Mouse (Mus musculus) cerebellum, adult 9-11 months (tissue): ENCODE data around the gene Rpusd3.

Experiments
- DNase-seq: peaks from one replicate; pipeline ENCODE4 v3.0.0; 2022

The Rpusd3 gene

DNA sequence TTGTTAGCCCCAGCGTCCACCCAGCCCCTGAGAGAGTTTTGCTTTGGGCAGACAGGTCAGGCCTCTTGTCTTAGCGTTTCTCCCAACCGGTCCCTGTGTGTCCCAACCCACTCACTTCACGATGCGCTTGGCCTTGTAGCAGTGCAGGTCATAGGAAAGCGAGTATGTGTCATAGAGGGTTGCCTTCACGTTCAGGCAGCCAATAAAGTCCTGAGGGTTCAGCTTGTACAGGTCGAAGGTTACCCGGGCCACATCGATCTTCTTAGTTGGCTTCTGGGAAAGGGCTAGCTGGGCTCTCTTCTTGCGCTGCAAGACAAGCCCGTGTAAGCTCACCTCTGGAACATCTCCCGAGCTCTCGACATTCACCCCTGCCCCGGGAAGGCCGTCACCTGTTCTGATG lies 8.9 kb upstream of the Rpusd3 start:
- DNase-seq, result no peak

DNA sequence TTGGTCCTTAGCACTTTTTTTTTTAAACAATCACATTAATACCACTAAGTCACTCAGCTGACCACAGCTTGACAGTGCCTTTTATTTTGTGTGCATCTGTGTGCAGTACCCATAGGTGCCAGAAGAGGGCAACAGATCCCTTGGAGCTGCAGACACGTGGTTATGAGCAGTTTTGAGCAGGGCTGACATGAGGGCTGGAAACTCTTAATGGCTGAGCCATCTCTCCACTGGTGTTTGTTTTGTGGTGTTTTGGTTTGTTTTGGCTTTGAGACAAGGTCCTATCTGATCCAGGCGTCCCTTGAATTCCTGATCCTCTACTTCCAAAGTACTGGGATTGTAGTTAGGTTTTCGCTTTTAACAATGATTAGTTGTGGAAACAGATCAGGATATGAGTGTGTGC lies 8.3 kb upstream of the Rpusd3 start:
- no peak for DNase-seq

DNA sequence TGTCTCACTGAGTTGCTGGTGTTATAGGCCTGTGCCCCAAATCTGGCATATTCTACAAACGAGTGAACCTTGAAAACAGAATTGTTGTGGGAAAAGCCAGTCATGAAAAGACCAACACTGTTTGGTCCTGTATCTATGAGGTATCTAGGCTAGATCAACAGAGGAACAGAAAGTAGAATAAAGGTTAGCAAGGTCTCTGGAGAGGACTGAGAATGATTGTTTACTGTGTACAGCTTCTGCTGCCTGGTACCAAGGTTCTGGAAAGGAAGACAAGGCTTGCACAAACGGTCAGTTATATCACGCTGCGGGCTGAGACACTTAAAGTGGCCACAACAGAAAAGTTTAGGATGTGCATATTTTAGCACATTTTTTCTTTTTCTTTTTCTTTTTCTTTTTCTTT lies 7.6 kb upstream of the Rpusd3 start:
- no peak for DNase-seq

DNA sequence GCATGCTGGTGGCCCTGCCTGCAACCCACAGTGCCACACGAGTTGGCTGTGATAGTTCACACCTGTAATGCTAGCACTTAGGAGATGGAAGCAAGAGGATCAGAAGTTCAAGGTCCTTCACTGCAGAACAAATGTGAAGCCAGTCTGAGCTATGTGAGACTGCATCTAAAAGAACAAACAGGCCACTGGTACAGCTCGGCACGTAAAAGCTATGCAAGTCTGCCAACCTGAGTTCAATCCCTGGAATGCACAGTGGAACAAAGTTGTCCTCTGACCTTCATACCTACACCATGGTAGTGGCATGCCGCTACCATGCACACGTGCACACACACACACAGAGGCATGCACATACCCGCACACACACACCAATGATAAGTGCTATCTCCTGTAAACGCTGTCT lies 5.0 kb upstream of the Rpusd3 start:
- no peak for DNase-seq

DNA sequence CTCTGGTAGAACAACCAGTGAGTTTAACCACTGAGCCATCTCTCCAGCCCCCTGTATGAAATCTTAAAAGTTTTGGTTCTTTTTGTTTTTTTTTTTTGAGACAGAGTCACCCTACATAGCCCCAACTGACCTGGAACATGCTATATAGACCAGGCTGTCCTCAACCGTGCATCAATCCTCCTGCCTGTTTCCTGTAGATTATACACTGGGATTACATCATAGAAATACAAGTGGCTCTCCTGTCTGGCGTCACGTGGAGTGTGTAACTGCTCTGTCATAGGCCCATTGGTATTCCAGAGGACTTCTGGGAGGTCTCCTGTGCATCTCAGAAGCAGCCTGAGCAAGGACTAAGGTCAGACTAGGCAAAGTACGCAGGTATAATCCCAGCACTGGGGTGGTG lies 3.9 kb upstream of the Rpusd3 start:
- DNase-seq, result no peak

DNA sequence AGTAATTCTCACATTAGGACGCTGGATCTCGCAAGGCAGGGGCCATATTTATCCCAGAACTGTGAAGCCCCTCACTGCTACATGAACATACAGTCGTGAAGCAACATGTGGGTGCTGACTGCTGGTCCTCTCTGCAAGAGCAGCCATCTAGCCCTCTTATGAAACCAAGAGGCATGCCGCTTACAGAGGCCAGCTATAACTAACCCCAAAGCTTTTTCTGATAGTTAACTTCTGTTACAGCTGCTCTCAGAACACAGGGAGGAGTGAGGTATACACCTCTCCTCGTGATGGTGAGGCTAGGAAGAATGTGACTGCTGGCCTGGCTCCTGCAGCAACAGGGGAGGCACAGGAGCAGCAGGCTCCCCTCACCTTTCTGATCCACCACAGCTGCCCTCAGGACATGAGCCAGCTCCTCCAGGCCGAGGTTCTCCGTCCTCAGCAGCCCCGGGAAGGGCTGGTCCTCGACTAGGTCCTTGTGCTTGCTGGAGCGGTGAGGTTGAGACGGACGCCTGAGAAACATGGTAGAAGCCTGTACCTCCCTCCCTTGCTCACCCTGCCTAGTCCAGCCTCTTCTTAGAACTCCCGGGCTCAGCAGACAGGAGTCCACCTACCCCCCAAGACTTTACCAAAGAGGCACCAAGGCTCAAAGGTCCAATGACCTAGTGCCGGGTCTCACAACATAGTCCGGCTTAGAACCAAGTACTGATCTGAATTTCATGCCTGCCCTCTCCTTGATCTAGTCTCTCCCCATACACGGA lies 520 bp downstream of the Rpusd3 start:
- DNase-seq, result no peak

DNA sequence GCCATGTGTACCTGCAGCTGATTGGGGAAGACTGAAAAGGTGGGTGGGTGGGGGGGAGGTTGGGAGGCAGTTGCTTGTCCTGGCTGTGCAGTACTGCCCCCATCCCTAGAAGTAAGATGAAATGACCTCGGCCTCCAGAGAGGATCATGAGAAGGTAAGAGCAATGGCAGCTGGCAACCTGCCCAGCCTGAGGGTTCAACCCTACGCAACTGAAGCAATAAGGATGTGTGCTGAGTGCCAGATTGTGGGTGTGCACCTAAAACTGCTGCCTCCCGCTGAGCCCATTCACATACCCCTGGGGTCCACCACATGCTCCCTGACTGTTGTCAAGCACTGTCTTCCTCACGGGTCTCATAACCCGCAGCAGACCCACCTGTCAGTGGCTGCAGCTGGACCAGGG lies 2.7 kb downstream of the Rpusd3 start:
- DNase-seq, result no peak

DNA sequence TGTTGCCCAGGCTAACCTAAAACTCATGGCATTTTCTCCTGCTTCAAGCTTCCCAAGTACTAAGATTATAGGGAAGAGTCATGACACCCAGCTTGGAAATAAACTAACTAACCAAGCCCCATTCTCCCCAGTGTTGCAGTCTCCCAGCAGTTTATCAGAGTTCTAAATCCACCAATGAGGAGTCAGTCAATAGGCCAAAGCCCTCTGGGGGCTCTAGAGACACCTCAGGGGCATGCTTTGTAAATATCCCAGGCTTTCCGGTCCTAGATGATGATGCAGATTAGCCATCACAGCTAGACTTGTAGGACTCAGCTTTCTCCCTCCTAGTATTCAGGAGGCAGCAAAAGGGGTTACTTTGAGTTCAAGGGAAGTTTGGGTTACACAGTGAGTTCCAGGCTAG lies 9.1 kb downstream of the Rpusd3 start:
- no peak for DNase-seq

DNA sequence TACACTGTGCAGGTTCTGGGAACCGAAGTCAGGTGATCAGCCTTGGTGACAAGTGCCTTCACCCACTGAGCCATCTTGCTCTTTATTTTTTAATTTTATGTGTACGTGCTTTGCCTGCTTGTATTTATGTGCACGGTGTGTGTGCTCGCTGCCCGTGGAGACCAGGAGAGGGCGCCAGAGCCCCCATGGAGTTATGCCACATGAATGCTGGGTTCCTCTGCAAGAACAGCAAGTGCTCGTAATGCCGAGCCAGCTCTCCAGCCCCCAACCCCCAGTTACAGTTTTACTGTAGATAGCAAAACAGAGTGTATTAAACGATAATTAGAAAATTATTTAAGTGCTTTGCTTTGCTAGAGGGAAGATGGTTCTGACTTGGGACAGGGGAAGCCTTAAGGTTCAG lies 12.5 kb downstream of the Rpusd3 start:
- no peak for DNase-seq

DNA sequence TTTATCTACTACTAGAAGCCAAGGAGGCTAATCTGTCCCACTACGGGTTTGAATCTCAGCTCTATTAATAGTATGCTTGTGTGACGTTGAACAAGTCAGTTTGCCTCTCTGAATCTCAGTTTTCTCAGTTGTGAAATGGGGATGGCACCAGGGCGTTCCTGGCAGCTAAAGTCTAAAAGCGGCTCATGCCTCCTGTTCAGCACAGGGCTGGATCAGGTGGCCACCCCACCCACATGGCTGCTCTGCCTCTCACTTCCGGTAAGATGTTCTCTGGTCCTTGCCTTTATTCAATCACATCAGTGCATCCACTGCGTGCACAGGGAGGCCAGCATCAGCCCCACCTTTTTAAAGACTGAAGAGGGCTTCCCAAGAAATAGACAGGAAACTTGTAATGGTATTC lies 13.7 kb downstream of the Rpusd3 start:
- no peak for DNase-seq

DNA sequence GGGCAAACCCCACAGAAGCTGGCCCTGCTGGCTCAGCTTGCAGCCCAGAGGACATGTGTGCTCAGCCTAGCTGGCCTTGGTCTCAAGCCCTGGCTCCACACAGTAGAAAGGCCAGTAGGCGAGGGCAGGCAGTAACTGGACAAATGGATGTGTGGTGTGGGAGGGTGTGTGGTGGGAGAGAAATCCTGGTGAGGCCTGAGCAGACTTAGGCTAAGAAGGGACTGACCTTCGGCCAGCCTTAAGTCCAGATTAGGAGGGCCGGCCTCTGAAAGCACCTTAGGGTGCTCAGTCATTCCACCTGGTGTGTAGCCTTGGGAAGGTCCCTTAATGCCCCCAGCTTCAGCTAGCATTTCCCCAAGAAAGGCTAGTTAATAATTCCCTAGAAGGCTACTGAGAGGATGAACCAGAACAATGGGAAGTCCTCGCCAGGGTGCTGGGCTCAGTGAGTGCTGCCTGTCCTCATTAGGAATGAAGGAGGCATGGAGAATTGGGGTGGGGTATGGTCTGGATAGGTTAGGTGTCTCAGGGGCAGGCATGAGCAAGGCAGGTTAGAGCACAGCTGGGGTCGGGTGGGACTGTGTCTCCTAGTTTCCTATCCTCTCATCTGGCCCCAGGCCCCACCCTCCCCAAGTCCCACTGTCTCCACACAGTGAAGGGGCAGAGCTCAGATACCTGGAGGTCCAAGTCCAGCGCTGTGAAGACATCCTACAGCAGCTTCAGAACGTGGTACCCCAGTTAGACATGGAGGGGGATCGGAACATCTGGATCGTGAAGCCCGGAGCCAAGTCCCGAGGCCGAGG lies 14.3 kb downstream of the Rpusd3 start:
- DNase-seq, result no peak

DNA sequence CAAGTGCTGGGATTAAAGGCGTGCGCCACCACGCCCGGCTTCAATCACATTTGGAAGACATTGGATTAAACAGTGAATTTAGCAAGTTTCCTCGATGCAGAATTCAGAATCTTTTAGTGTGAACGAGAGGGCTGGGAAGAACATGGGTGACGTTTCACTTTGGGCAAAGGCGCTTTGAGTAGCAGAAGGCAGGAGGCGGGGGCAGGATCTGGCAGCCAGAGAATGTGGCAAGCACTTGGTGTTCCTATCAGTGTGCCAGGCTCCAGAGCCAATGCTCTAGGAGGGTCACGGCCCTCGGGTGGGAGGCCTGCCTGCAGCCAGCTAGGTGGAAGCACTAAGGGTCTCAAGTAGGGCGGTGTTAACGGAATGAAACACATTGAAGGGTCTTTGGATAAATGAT lies 17.0 kb downstream of the Rpusd3 start:
- no peak for DNase-seq

DNA sequence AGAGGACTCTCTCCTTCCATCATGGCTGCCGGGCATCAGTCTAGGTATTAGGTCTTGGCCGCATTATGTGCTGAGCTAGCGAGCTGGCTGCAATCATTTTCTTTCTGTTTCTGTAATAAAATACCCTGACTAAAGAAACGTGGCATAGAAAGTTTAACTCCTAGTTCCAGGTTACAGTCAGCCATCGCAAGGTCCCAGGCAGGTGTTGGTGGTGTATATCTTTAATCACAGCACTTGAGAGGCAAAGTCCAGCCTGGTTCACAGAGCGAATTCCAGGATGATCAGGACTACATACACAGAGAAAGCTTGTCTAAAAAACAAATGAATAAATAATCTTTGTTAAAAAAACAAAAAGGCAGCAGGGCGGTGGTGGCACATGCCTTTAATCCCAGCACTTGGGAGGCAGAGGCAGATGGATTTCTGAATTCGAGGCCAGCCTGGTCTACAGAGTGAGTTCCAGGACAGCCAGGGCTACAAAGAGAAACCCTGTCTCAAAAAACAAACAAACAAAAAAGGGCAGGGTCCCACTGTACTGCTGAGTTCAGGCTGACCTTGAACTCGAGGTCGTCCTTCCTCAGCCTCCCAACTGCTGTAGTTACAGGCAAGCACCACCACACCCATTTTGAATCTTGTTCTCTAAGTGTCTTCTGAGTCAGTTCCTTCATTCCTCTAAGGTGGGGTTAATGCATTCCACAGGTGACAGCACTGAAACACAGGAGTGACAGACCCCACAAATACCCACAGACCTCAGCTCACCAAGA lies 22.7 kb downstream of the Rpusd3 start:
- no peak for DNase-seq

DNA sequence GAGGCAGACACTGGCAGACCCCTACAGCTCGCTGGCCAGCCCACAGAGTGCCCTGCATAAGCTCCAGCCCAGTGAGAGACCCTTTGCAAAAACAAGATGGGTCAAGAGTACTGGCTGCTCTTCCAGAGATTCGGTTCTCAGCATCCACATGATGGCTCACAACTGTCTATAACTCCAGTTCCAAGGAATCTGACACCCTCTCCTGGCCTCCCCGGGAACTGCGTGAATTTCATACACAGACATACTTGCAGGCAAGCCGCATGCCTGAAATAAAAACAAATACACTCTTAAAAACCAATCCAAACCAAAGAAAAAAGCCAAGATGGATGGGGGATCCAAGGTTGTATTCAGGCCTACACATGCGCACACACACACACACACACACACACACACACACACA lies 23.6 kb downstream of the Rpusd3 start:
- no peak for DNase-seq

DNA sequence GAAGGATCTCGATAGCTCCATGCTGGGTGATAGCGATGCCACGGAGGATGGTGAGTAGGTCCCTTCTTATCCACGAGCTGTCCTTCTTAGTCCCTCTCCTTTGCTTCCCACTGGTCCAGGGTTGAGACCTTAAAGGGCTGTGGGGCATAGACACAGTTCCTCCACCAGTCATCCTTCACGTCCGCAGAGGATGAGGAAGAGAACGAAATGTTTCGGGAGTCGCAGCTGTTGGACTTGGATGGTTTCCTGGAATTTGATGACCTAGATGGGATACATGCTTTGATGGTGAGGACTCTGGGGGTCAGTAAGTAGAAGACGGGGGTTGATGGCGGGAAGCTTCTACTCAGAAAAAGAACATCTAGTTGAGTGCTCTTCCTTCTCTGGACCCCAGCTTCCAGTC lies 24.3 kb downstream of the Rpusd3 start:
- no peak for DNase-seq

DNA sequence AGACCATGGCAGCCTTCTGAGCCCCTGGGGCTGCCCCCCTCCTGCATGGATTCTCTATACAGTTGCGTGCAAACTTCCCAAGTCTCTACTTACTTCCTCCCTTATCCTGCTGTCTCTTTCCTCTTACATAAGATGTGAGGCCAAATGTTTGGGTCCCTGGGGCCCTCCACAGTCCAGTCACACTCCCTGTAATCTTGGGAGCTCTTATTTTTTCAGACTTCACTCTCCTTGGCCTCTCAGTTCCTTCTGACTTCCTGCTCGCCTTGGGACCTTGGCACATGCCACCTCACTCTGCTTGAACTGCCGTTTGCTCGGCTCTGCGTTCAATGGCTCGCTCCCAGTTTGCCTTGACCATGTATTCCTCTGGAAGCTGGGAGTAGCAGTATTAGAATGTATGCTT lies 25.2 kb downstream of the Rpusd3 start:
- DNase-seq, result no peak

DNA sequence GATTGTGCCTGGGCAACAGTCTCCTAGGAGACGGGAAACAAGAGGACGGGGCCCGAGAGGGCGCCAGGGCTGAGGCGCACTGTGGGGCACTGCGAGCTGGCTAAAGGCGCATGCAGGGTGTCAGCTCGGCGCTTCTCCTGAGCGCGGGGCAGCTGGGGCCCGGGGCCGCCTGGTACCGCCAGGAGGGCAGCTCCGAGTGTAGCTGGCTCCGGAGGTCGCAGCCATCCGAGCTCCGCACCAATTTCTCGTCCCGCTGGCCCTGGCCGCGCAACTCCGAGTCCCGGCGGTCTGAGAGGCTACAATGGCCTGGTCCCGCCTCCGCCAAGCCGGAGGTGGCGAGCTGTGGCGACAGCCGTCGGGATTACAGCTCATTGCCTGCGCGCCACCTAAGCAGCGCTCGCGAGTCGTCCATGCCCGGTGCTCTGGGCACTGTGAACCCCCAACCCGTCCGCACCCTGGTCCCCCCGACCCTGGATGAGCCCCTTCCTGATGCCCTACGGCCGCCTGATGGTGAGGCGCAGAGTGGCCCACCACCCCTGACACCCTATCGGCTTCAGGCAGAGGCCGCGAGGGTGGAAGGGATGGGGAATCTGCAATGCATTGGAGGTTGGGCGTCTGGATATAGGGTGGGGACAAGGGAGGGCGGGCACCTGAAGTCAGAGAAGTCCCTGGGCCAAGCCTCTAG lies 26.6 kb downstream of the Rpusd3 start:
- DNase-seq, result peak; percentile 56

DNA sequence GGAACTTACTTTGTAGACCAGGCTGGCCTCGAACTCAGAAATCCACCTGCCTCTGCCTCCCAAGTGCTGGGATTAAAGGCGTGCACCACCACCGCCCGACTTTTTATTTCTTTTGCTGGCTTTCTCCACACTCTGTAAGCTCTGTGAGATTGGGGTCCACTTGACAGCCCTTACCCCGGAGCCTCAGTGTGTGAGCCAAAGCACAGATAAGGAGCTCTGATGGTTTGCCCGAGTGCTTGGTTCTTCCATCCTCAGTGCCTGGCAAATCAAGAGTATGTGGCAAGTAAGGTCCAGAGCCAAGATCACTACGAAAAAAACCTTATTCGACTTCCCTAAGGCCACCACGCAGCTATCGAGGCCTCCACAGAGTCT lies 27.1 kb downstream of the Rpusd3 start:
- DNase-seq, result no peak

DNA sequence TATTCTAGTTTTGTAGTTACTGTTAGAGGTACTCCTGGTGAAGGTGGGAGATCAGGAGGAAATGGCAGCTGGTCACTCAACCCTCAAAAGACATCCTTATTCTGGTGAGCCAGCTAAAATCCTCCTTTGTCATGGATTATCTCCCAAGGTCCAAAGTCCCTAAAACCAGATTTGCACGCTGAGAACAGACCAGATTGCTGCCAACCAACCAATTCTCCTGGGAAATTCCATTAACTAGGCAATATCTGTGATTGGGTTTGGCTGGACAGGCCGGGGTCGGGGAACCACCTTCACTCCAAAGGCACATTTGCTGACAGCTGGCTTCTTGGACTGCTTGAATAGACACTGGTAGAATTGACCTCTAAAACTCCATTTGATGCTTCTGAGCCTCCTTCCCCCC lies 28.4 kb downstream of the Rpusd3 start:
- no peak for DNase-seq

DNA sequence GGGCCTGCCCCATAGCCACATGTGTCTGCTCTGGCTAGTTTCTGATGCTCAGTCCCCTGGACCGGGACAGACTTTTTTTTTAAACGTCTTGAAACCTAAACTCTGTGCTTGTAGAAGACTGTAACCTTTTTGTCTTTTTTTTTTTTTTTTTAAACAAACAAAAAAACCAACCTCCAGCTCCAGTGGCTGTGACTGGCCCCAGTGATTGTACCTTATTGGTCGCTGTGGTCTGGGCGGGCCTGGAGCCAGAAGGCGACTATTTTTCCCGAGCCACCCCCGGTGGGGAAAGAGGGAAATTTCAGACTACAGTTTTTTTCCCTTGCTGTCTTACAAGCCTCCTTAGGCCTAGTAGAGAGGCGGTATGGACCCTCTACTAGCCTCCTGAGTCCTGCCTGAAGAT lies 30.2 kb downstream of the Rpusd3 start, which contains the start of gene Ttll3:
Ttll3 (plus strand) TSS at position 301 of the 400 bp plus-strand sequence.
- no peak for DNase-seq

DNA sequence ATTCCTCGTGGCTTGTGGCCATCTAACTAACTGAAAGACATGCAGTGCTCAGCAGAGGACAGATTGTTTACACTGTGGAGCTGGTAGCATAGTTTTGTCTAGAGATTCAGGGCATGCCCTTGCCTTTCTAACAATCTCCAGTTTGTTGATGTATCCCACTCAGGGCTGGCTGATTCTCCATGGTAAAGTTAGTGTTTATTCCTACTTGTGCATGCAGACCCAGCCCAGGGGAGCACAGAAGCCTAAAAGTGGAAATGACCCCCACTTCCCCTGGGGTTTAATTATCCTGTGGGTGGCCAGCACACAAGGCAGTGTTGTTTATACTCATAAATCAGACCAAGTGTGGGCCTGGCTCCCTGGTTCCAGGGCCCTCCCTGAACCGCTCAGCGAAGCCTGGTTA lies 33.1 kb downstream of the Rpusd3 start:
- no peak for DNase-seq

DNA sequence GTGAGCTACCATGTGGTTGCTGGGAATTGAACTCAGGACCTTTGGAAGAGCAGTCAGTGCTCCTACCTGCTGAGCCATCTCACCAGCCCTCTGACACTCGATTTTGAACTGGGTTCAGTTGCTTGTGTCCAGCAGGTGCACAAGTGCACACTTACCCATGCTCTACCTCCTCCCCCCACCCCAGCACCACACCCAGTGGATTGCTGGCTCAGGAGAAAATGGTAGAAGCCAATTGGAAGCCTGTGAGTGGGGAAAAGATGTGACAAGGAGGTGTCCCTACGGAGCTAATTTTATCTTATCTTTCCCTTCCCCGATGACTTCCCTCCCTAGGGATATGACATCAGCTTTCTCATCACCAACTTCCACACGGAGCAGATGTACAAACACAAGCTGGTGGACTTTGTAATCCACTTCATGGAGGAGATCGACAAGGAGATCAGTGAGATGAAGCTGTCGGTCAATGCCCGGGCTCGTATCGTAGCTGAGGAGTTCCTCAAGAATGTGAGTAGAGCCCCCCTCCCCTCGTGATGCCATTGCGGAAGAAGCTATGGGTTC lies 33.9 kb downstream of the Rpusd3 start:
- DNase-seq, result no peak

DNA sequence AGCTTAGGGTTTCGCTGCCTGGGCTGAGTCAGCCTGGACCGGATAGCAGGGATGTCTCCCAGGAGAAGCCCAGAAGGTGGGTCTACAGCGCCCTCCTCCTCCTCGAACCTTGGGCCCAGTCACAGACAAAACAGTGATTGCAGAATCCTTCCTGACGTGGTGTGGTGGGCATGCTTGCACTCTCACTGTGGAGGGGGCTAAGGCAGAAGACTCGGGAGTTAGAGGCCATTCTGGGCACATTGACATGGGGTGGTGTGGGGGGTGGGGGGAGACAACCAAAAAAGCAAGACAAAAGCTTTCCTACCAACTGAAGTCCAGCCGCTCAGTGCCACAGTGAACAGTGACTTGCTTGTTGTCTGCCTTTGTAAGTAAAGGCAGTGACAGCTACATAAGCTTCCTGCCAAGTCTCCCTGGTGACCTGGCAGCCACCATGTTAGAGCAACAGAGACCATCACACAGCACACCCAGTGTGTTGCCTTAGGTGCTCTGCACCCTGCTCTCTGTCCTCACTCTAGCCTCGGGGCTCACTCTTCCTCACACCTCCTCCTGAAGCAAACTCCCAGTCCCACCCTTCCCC lies 34.7 kb downstream of the Rpusd3 start:
- DNase-seq, result peak; percentile 52
